Mouse (Mus musculus) kidney, embryonic 16.5 days (tissue): ENCODE results near the gene Bri3. TPM values are rescaled to one million over a fixed set of nuclear protein-coding genes. Genes with fewer than 3 reads are reported as not detected.

Source experiments
- polyA plus RNA-seq: library from polyadenylated mRNA; unstranded; fragments of >200 nt; fragmentation: Nextera tagmentation; extraction: Ambion mirVana; gene quantifications from 2 replicates; pipeline ENCODE4 v1.2.1, GENCODE M21; 2015

Bri3 gene
- polyA plus RNA-seq, 1 experiment from 2014 or later: 112 TPM

Other genes with a start within 250 kb of the Bri3 start
- 86.7 and 89.2 TPM in 2 replicates for gene Ccz1, start 229.6 kb upstream of the Bri3 start, polyA plus RNA-seq
- gene Ocm, start 217.8 kb upstream of the Bri3 start, polyA plus RNA-seq: 3.2 and 5.6 TPM in 2 replicates
- 5.6 and 6.5 TPM in 2 replicates for gene Lmtk2, start 144.0 kb upstream of the Bri3 start, polyA plus RNA-seq
- gene Bhlha15, start 54.2 kb upstream of the Bri3 start, polyA plus RNA-seq: 0.55 and 0.74 TPM in 2 replicates
- gene Tecpr1, start 20.8 kb upstream of the Bri3 start, polyA plus RNA-seq: 24.3 and 26.0 TPM in 2 replicates
- gene Baiap2l1, start 113.7 kb downstream of the Bri3 start, polyA plus RNA-seq: 14.8 and 15.3 TPM in 2 replicates